In the genomic region with DNA sequence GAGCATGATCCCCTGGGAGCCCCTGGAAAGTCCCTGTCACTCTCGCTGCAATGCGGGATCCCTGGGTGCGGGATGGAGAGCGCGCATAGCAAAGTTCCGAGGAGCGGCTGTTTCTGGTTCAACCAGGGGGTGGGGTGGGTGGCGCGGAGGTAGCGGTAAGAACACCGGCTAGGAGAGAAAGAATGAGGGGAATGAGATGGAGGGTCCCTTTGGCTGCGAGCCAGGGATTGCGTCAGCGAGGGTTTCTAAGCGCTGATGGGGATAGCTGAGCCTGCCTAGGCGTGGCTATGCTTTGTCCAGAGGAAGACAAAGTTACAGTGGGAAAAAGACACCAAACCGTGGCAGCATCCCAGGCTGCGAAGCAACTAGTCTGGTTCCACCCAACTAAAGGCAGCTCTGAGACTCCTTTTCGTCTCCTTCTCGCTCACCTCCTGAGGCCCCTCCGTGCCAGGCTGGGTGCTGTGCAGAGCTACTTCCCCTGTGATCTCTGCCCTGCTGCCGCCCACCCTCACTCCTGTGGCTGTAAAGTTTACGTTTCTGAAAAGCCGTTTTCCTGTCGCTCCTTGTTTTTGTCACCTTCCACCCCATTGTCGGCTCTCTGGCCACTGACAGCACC, we compare ENCODE assay signal across 8 mouse cellular contexts. TPM values are rescaled to one million over a fixed set of nuclear protein-coding genes. Genes with fewer than 3 reads are reported as not detected.
DNase-seq lines count a peak whose midpoint lies in the region; ATAC-seq and TF ChIP-seq lines count a peak whose summit lies in the region.

No protein-coding gene starts in this region.

- H3K4me3 ChIP-seq in layer of hippocampus, adult 2 months: peak overlapping the region; percentile 63
- peak overlapping the region; percentile 63 for H3K4me3 ChIP-seq in hindbrain, embryonic 16.5 days (ENCODE audit: low read length)
- peak overlapping the region; percentile 55 for H3K4me3 ChIP-seq in lung, embryonic 15.5 days
- H3K4me3 ChIP-seq in cerebellum, adult 2 months (replicated peaks; ENCODE audit: insufficient read depth, low read depth, low read length): no peak overlapping the region

- H3K9me3 ChIP-seq in hindbrain, embryonic 16.5 days (ENCODE audit: control insufficient read depth, low read length): no peaks in the 10 kb centered on the region
- H3K9me3 ChIP-seq in lung, embryonic 15.5 days: no peaks in the 10 kb centered on the region; the same call in 1 of the 2 replicates

- H3K27me3 ChIP-seq in hindbrain, embryonic 16.5 days (replicated peaks; ENCODE audit: control insufficient read depth, insufficient read depth, low read length): no peaks in the 10 kb centered on the region
- H3K27me3 ChIP-seq in lung, embryonic 15.5 days: no peaks in the 10 kb centered on the region
- H3K27me3 ChIP-seq in cerebellum, adult 2 months (ENCODE audit: control insufficient read depth, insufficient read depth, low read length): peaks cover 1% of the 10 kb centered on the region; the same call in 1 of the 2 replicates

- no peak overlapping the region for H3K27ac ChIP-seq in layer of hippocampus, adult 2 months
- H3K27ac ChIP-seq in hindbrain, embryonic 16.5 days (ENCODE audit: low read depth, low read length): peak overlapping the region; percentile 57
- peak overlapping the region; percentile 86 for H3K27ac ChIP-seq in lung, embryonic 15.5 days
- H3K27ac ChIP-seq in cerebellum, adult 2 months (ENCODE audit: insufficient read depth, low read length): no peak overlapping the region

- no peak for TF ChIP-seq POLR2A in cerebellum, adult 2 months (IDR thresholded peaks at IDR 0.05; ENCODE audit: borderline replicate concordance, insufficient read depth, low read length)

- H3K4me1 ChIP-seq in hindbrain, embryonic 16.5 days (ENCODE audit: control insufficient read depth, insufficient read depth, low read depth, low read length): peaks cover 12% of the 10 kb centered on the region
- peaks cover 22% of the 10 kb centered on the region for H3K4me1 ChIP-seq in lung, embryonic 15.5 days
- H3K4me1 ChIP-seq in cerebellum, adult 2 months (ENCODE audit: control insufficient read depth, insufficient read depth, low read length): no peaks in the 10 kb centered on the region

- TF ChIP-seq CTCF in layer of hippocampus, adult 2 months (conservative IDR thresholded peaks at IDR 0.05): no peak
- TF ChIP-seq CTCF in cerebellum, adult 2 months (IDR thresholded peaks at IDR 0.05; ENCODE audit: borderline replicate concordance, insufficient read depth, low read depth, low read length): no peak

- WGBS in hindbrain, embryonic 16.5 days: 0% methylated on average over 26 of the region's 26 CpGs
- under 1% methylated on average over 26 of the region's 26 CpGs for WGBS in lung, embryonic 15.5 days
- under 1% methylated on average over 26 of the region's 26 CpGs for whole genome bisulfite sequencing in cerebellum, adult 2 months

- peak overlapping the region; percentile 99 for H3K4me2 ChIP-seq in hindbrain, embryonic 16.5 days (ENCODE audit: low read length)
- H3K4me2 ChIP-seq in lung, embryonic 15.5 days: peak overlapping the region; percentile 87

- peak in 1 of 2 experiments; percentile 11 for DNase-seq in layer of hippocampus, adult 2 months (ENCODE audit: low spot score in 2 of 2)
- no peak for DNase-seq in layer of hippocampus, adult 9-11 months
- DNase-seq in R1 (ENCODE audit: low read depth, low spot score): peak; percentile 84
- peak; percentile 83 for DNase-seq in forelimb bud, embryonic 11.5 days (ENCODE audit: low read depth, low spot score)
- peak; percentile 82 for DNase-seq in retina, embryonic 14.5 days (ENCODE audit: low spot score)
- DNase-seq in cerebellum, adult 2 months: no peak

- peak overlapping the region; percentile 74 for H3K9ac ChIP-seq in hindbrain, embryonic 16.5 days (ENCODE audit: low read depth, low read length)
- H3K9ac ChIP-seq in lung, embryonic 15.5 days: peak overlapping the region; percentile 50

- peak; percentile 83 for ATAC-seq in hindbrain, embryonic 16.5 days
- ATAC-seq in lung, embryonic 15.5 days (ENCODE audit: borderline replicate concordance, extremely low read depth, low FRiP score, low TSS enrichment): peak; percentile 76

- no peaks in the 10 kb centered on the region for H3K36me3 ChIP-seq in hindbrain, embryonic 16.5 days (ENCODE audit: control insufficient read depth, insufficient read depth, low read length)
- H3K36me3 ChIP-seq in lung, embryonic 15.5 days: no peaks in the 10 kb centered on the region

RNA-seq across cellular contexts. Expression of a gene that starts 0.8 kb away (rescaled TPM):
- 1 to 10 TPM; 2.5 to 2.7 TPM for total RNA-seq in layer of hippocampus, adult 2 months (2021)
- 32.5 and 39.4 TPM in 2 replicates for polyA plus RNA-seq in hindbrain, embryonic 16.5 days (2015; fragmentation: Nextera tagmentation; extraction: Ambion mirVana)
- 66.8 and 67.9 TPM in 2 replicates for polyA plus RNA-seq in lung, embryonic 15.5 days (2015; fragmentation: Nextera tagmentation; extraction: Ambion mirVana)
- 6.8 and 7.4 TPM in 2 replicates for polyA plus RNA-seq in cerebellum, adult 2 months (2012; rRNA removed)

RNA-seq across cellular contexts. Expression of a gene that starts 25.3 kb away (rescaled TPM):
- not detected for total RNA-seq in layer of hippocampus, adult 2 months (2021)
- polyA plus RNA-seq in hindbrain, embryonic 16.5 days (2015; fragmentation: Nextera tagmentation; extraction: Ambion mirVana): not detected in 2 replicates
- not detected in 2 replicates for polyA plus RNA-seq in lung, embryonic 15.5 days (2015; fragmentation: Nextera tagmentation; extraction: Ambion mirVana)
- polyA plus RNA-seq in cerebellum, adult 2 months (2012; rRNA removed): not detected in 2 replicates

RNA-seq across cellular contexts. Expression of a gene that starts 46.3 kb away (rescaled TPM):
- 100 to 1,000 TPM; 285 to 293 TPM for total RNA-seq in layer of hippocampus, adult 2 months (2021)
- polyA plus RNA-seq in hindbrain, embryonic 16.5 days (2015; fragmentation: Nextera tagmentation; extraction: Ambion mirVana): 332 and 364 TPM in 2 replicates
- polyA plus RNA-seq in lung, embryonic 15.5 days (2015; fragmentation: Nextera tagmentation; extraction: Ambion mirVana): 223 TPM in 2 replicates
- 459 and 486 TPM in 2 replicates for polyA plus RNA-seq in cerebellum, adult 2 months (2012; rRNA removed)

Comparison
In these comparisons a context has a peak if more than half of its experiments do, and no peak if none do; other contexts are left out.
1. DNase-seq: peak in R1 (single experiment), forelimb bud, embryonic 11.5 days (single experiment) and retina, embryonic 14.5 days (single experiment); none in layer of hippocampus, adult 9-11 months (single experiment) and cerebellum, adult 2 months (0 of 2).
2. H3K27ac ChIP-seq: peak in hindbrain, embryonic 16.5 days (single experiment) and lung, embryonic 15.5 days (single experiment); none in layer of hippocampus, adult 2 months (single experiment) and cerebellum, adult 2 months (single experiment).